ENCODE assay signal across 9 mouse cellular contexts in the genomic region with DNA sequence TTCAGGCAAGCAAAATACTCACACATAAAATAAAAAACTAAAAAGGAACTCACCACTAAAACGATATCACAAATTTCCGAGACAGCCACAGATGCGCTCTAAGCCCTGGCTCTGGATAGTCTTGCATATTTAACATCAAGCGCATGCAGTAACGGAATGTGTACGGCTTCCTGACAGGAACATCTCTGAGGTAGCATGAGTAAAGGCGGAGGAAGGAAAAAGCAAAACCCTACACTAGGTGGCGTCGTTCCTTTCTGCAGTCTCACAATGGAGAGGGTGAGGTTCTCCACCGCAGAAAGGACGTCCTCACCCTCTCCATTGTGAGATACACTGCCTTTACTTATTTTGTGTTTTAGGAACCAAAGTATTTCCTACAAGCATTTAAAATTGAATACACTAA. TPM values are rescaled to one million over a fixed set of nuclear protein-coding genes. Genes with fewer than 3 reads are reported as not detected.
DNase-seq lines count a peak whose midpoint lies in the region; ATAC-seq lines count a peak whose summit lies in the region.
"Had no signal": no experiment of that assay in that cellular context is flagged by ENCODE, and none has a peak within 500 bp of the region (broad histone marks: within the 10 kb centered on the region; RNA-seq: fewer than 3 reads in every experiment).

No protein-coding gene starts in this region.

- DNase-seq in kidney, postnatal 10 days: peak; percentile 35
- DNase-seq in R1 (ENCODE audit: low read depth, low spot score): peak; percentile 72
- no peak for DNase-seq in gastrocnemius, postnatal 36 days
- DNase-seq in kidney, adult 11 months: no peak
- DNase-seq: cerebellum, adult 9-10 months had no signal

- no peaks in the 10 kb centered on the region for H3K4me1 ChIP-seq in kidney, embryonic 15.5 days
- H3K4me1 ChIP-seq in liver, embryonic 12.5 days: peaks cover 40% of the 10 kb centered on the region
- H3K4me1 ChIP-seq: midbrain, embryonic 12.5 days had no signal

- no peaks in the 10 kb centered on the region for H3K27me3 ChIP-seq in kidney, embryonic 15.5 days
- no peaks in the 10 kb centered on the region for H3K27me3 ChIP-seq in liver, embryonic 12.5 days (replicated peaks)
- H3K27me3 ChIP-seq: midbrain, embryonic 12.5 days had no signal

- H3K4me2 ChIP-seq in kidney, embryonic 15.5 days: no peak overlapping the region
- no peak overlapping the region for H3K4me2 ChIP-seq in liver, embryonic 12.5 days
- H3K4me2 ChIP-seq: midbrain, embryonic 12.5 days had no signal

- no peak overlapping the region for H3K4me3 ChIP-seq in kidney, embryonic 15.5 days (replicated peaks)
- no peak overlapping the region for H3K4me3 ChIP-seq in liver, embryonic 12.5 days
- H3K4me3 ChIP-seq: midbrain, embryonic 12.5 days had no signal

- no peaks in the 10 kb centered on the region for H3K9me3 ChIP-seq in kidney, embryonic 15.5 days (replicated peaks)
- H3K9me3 ChIP-seq in liver, embryonic 12.5 days (replicated peaks): no peaks in the 10 kb centered on the region
- H3K9me3 ChIP-seq: midbrain, embryonic 12.5 days had no signal

- no peak overlapping the region for H3K27ac ChIP-seq in kidney, embryonic 15.5 days
- no peak overlapping the region for H3K27ac ChIP-seq in liver, embryonic 12.5 days
- H3K27ac ChIP-seq: midbrain, embryonic 12.5 days had no signal

- WGBS in kidney, embryonic 15.5 days: 77% methylated on average over 11 of the region's 11 CpGs
- 74% methylated on average over 11 of the region's 11 CpGs for WGBS in liver, embryonic 12.5 days (ENCODE audit: insufficient replicate concordance)

- intact Hi-C loops in gastrocnemius, postnatal 36 days (cut with DNase I): no loop called here

- ATAC-seq in kidney, embryonic 15.5 days (replicated peaks; ENCODE audit: low FRiP score): no peak
- ATAC-seq in CD4-positive, CD25-positive, alpha-beta regulatory T cell, adult 4 months: peak; percentile 59
- peak; percentile 64 for ATAC-seq in liver, embryonic 12.5 days

- no peak overlapping the region for H3K9ac ChIP-seq in kidney, embryonic 15.5 days
- no peak overlapping the region for H3K9ac ChIP-seq in liver, embryonic 12.5 days
- H3K9ac ChIP-seq: midbrain, embryonic 12.5 days had no signal

- H3K36me3 ChIP-seq in kidney, embryonic 15.5 days: peaks cover 48% of the 10 kb centered on the region
- peaks cover 32% of the 10 kb centered on the region for H3K36me3 ChIP-seq in liver, embryonic 12.5 days

RNA-seq across cellular contexts. Expression of gene Gxylt1, which starts 8.4 kb away (rescaled TPM):
- 15.2 and 15.9 TPM in 2 replicates for polyA plus RNA-seq in kidney, embryonic 15.5 days (2015; fragmentation: Nextera tagmentation; extraction: Ambion mirVana)
- 1 to 10 TPM; 5.6 to 6.6 TPM for polyA plus RNA-seq in CD4-positive, CD25-positive, alpha-beta regulatory T cell, adult 4 months (2017; shearing (Covaris generic))
- polyA plus RNA-seq in liver, embryonic 12.5 days (2016; fragmentation: Nextera tagmentation; extraction: Ambion mirVana): 7.6 and 7.7 TPM in 2 replicates
- 1 to 10 TPM; 4.9 to 6.0 TPM for total RNA-seq in gastrocnemius, postnatal 36 days (2021)

RNA-seq across cellular contexts. Expression of gene Yaf2, which starts 53.4 kb away (rescaled TPM):
- 99.1 and 100 TPM in 2 replicates for polyA plus RNA-seq in kidney, embryonic 15.5 days (2015; fragmentation: Nextera tagmentation; extraction: Ambion mirVana)
- 10 to 100 TPM; 25.1 to 27.6 TPM for polyA plus RNA-seq in CD4-positive, CD25-positive, alpha-beta regulatory T cell, adult 4 months (2017; shearing (Covaris generic))
- 42.9 and 45.7 TPM in 2 replicates for polyA plus RNA-seq in liver, embryonic 12.5 days (2016; fragmentation: Nextera tagmentation; extraction: Ambion mirVana)
- total RNA-seq in gastrocnemius, postnatal 36 days (2021): 10 to 100 TPM; 14.6 to 16.3 TPM

Comparison
In these comparisons a context has a peak if more than half of its experiments do, and no peak if none do; other contexts are left out.
1. DNase-seq: peak in kidney, postnatal 10 days (single experiment) and R1 (single experiment); none in gastrocnemius, postnatal 36 days (0 of 2) and kidney, adult 11 months (single experiment).